Mouse (Mus musculus): ENCODE results near the gene Fen1. TPM values are rescaled to one million over a fixed set of nuclear protein-coding genes. Genes with fewer than 3 reads are reported as not detected.

The Fen1 gene
- total RNA-seq, 2 experiments from 2014 or later: 30.7 to 62.9 TPM

Other genes starting within 250 kb of the Fen1 start
- gene Fth1, start 223.6 kb downstream of the Fen1 start, total RNA-seq (2015): 1,271 and 1,296 TPM in 2 replicates
- 513 and 615 TPM in 2 replicates for gene Fth1, start 223.6 kb downstream of the Fen1 start, total RNA-seq (2017)
- not detected in 2 replicates for gene Best1, start 202.5 kb downstream of the Fen1 start, total RNA-seq (2015)
- not detected in 2 replicates for gene Best1, start 202.5 kb downstream of the Fen1 start, total RNA-seq (2017)
- 3.1 and 5.6 TPM in 2 replicates for gene Rab3il1, start 202.5 kb downstream of the Fen1 start, total RNA-seq (2015)
- gene Rab3il1, start 202.5 kb downstream of the Fen1 start, total RNA-seq (2017): 7.1 and 11.8 TPM in 2 replicates
- 0.76 and 0.91 TPM in 2 replicates for gene Fads3, start 162.6 kb downstream of the Fen1 start, total RNA-seq (2015)
- 1.8 and 1.9 TPM in 2 replicates for gene Fads3, start 162.6 kb downstream of the Fen1 start, total RNA-seq (2017)
- gene Fads2, start 102.4 kb downstream of the Fen1 start, total RNA-seq (2015): 3.0 and 7.6 TPM in 2 replicates
- 3.1 and 4.3 TPM in 2 replicates for gene Fads2, start 102.4 kb downstream of the Fen1 start, total RNA-seq (2017)
- 12.3 and 12.6 TPM in 2 replicates for gene Fads1, start 21.3 kb downstream of the Fen1 start, total RNA-seq (2015)
- 5.3 and 9.6 TPM in 2 replicates for gene Fads1, start 21.3 kb downstream of the Fen1 start, total RNA-seq (2017)
- 182 and 197 TPM in 2 replicates for gene Tmem258, start 155 bp downstream of the Fen1 start, total RNA-seq (2015)
- gene Tmem258, start 155 bp downstream of the Fen1 start, total RNA-seq (2017): 163 and 204 TPM in 2 replicates
- 0.22 and 0.27 TPM in 2 replicates for gene Myrf, start 36.6 kb upstream of the Fen1 start, total RNA-seq (2015)
- gene Myrf, start 36.6 kb upstream of the Fen1 start, total RNA-seq (2017): 0.04 TPM in 1 of 2 replicates, not detected in the other
- not detected in 2 replicates for gene Dagla, start 100.7 kb upstream of the Fen1 start, total RNA-seq (2015)
- not detected in 2 replicates for gene Dagla, start 100.7 kb upstream of the Fen1 start, total RNA-seq (2017)
- gene Syt7, start 184.9 kb upstream of the Fen1 start, total RNA-seq (2015): not detected in 2 replicates
- gene Syt7, start 184.9 kb upstream of the Fen1 start, total RNA-seq (2017): not detected in 2 replicates

Measured in megakaryocyte, adult 5-6 weeks (primary cell).